Mouse (Mus musculus): ENCODE results near the gene Ube3c. TPM values are rescaled to one million over a fixed set of nuclear protein-coding genes. Genes with fewer than 3 reads are reported as not detected.
"Not testable (repeated sequence)": the region's sequence is repeated elsewhere in the genome, so short reads cannot be mapped to it uniquely, and the experiment has no call there.

The Ube3c gene
- total and polyA plus RNA-seq, 3 experiments = 3.8 to 49.5 (median 35.8) TPM

DNA sequence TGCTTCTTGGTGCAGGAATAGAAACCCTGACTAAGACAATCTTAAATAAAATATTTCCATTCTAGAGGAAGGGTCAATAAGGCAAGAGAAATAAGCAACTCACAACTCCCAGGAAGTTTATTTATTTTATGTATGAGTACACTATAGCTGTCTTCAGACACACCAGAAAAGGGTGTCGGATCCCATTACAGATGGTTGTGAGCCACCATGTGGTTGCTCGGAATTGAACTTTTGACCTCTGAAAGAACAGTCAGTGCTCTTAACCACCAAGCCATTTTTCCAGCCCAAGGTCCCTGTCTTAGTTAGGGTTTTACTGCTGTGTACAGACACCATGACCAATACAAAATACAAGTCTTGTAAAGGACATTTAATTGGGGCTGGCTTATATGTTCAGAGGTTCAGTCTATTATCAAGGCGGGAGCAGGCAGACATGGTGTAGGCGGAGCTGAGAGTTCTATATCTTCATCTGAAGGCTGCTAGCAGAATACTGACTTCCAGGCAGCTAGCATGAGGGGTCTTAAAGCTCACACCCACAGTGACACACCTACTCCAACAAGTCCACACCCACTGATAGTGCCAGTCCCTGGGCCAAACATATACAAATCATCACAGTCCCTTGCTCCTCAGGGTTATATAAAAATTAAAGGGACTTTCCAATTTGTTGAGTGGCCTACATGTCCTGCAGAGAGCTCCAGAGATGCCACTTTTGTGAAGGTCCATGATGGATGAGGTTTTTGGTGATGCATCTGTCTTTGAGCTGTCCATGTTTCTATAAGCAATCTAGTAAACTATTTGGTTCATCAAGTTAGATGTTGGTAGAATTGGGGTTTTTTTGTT lies 9.0 kb downstream of the Ube3c start:
- DNase-seq (ENCODE audit: low spot score) (no peak), ATAC-seq (ENCODE audit: extremely low read depth, insufficient number of reproducible peaks, low FRiP score, poor library complexity, severe bottlenecking) (no peak)
- no peak for TF ChIP-seq GATA1 (IDR thresholded peaks at IDR 0.05; ENCODE audit: borderline replicate concordance, low read length)
- no peak for TF ChIP-seq POLR2AphosphoS5 (IDR thresholded peaks at IDR 0.05; ENCODE audit: insufficient replicate concordance, low read depth, low read length)
- TF ChIP-seq CTCF (IDR thresholded peaks at IDR 0.05; ENCODE audit: low read depth, low read length) = no peak
- TF ChIP-seq GATA2 (IDR thresholded peaks at IDR 0.05; ENCODE audit: borderline replicate concordance, low read depth, low read length) = no peak
- Histone ChIP-seq H3K36me3 (replicated peaks) (peaks cover 37% of the 10 kb centered on the region), H3K9me3 (replicated peaks) (peaks cover 9% of the 10 kb centered on the region), H3K27me3 (ENCODE audit: insufficient read depth, low read length) (no peaks in the 10 kb centered on the region), H3K4me3 (ENCODE audit: low read depth, low read length) (no peak overlapping the region), H3K4me1 (ENCODE audit: insufficient read depth, low read depth, low read length) (peaks cover 14% of the 10 kb centered on the region; the same call in 1 of the 2 replicates)

DNA sequence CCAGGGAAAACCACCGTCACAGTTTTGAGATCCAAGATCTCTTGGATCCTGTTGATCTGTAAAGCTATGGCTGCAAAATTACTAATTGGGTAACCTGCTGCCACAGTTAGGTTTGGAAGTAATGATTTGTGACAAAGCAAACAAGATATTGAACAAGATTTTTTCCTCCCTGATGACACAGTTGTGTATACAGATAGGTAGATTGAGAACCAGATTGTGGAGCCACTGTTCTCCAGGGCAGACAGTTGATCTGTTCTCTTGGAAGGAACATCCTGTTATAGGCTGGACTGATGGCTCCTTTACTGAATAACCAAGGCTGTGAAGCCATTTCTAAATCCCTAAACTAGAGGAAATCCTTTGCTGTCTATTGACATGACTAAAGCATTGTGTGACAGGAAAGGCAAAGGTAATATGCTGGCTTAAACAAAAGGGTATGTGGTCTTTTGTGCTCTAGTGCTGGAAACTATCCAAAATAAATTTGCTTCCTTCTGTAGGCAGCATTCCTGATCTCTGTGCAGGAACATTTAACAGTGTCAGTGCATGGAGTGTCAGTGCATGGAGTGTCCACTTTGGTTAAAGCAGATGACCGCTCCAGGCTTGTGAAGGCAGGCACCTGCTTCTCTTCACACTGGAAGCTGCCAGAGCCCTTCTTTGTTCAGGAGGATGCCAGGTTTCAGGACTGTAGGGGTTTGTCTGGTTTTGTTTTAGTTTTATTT lies 15.0 kb downstream of the Ube3c start:
- DNase-seq (ENCODE audit: low spot score) (no peak), ATAC-seq (ENCODE audit: extremely low read depth, insufficient number of reproducible peaks, low FRiP score, poor library complexity, severe bottlenecking) (no peak)
- TF ChIP-seq POLR2AphosphoS5 (IDR thresholded peaks at IDR 0.05; ENCODE audit: insufficient replicate concordance, low read depth, low read length) (no peak), CTCF (IDR thresholded peaks at IDR 0.05; ENCODE audit: low read depth, low read length) (no peak), GATA2 (IDR thresholded peaks at IDR 0.05; ENCODE audit: borderline replicate concordance, low read depth, low read length) (no peak), TAL1 (conservative IDR thresholded peaks at IDR 0.05; ENCODE audit: low read depth, low read length) (no peak), GATA1 (IDR thresholded peaks at IDR 0.05; ENCODE audit: borderline replicate concordance, low read length) (no peak)
- H3K4me3 ChIP-seq (ENCODE audit: low read depth, low read length) = no peak overlapping the region
- peaks cover 14% of the 10 kb centered on the region; the same call in 1 of the 2 replicates for H3K4me1 ChIP-seq (ENCODE audit: insufficient read depth, low read depth, low read length)
- H3K9me3 ChIP-seq (replicated peaks) = no peaks in the 10 kb centered on the region
- no peaks in the 10 kb centered on the region for H3K27me3 ChIP-seq (ENCODE audit: insufficient read depth, low read length)
- peaks cover 30% of the 10 kb centered on the region for H3K36me3 ChIP-seq (replicated peaks)

GRCm38 (mm10) chr5:29592161-29592560 lies 23.1 kb downstream of the Ube3c start:
- not testable (repeated sequence) for H3K4me1 ChIP-seq (ENCODE audit: insufficient read depth, low read depth, low read length); H3K4me3 ChIP-seq (ENCODE audit: low read depth, low read length)
- peaks cover 60% of the 10 kb centered on the region for H3K36me3 ChIP-seq (replicated peaks)

DNA sequence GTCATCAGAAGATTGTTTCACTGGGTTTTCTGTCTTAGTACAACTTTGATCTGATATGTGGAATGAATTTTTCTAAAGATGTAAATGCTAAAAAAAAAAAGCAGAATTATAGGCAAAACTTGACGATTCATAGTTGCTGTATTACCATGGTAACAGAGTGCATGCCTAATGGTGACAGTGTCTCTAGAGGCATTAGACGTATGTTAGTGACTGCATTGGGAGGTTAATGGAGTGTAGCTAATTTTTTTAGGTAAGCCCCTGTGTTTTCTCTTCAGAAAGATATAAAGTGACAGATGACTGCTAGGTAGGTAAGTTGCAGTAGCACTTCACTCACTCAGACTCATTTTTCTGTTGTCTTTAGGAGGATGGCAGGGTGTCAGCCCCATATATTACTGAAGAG lies 37.5 kb downstream of the Ube3c start:
- Histone ChIP-seq H3K4me1 (ENCODE audit: insufficient read depth, low read depth, low read length) (no peaks in the 10 kb centered on the region), H3K36me3 (replicated peaks) (peaks cover 63% of the 10 kb centered on the region), H3K27me3 (ENCODE audit: insufficient read depth, low read length) (no peaks in the 10 kb centered on the region), H3K4me3 (ENCODE audit: low read depth, low read length) (no peak overlapping the region), H3K9me3 (replicated peaks) (no peaks in the 10 kb centered on the region)
- DNase-seq (ENCODE audit: low spot score) (no peak), ATAC-seq (ENCODE audit: extremely low read depth, insufficient number of reproducible peaks, low FRiP score, poor library complexity, severe bottlenecking) (no peak; the same call in 1 of the 2 replicates)
- TF ChIP-seq TAL1 (conservative IDR thresholded peaks at IDR 0.05; ENCODE audit: low read depth, low read length) = no peak
- no peak for TF ChIP-seq GATA2 (IDR thresholded peaks at IDR 0.05; ENCODE audit: borderline replicate concordance, low read depth, low read length)

More at GRCm38 (mm10) chr5:29592161-29592560, 23.1 kb downstream of the Ube3c start:
- DNase-seq (ENCODE audit: low spot score); H3K9me3 ChIP-seq (replicated peaks); H3K27me3 ChIP-seq (ENCODE audit: insufficient read depth, low read length); ATAC-seq (ENCODE audit: extremely low read depth, insufficient number of reproducible peaks, low FRiP score, poor library complexity, severe bottlenecking): not testable (repeated sequence)

- Histone ChIP-seq H3K4me1 (ENCODE audit: insufficient read depth, low read depth, low read length) (no peaks in the 10 kb centered on the region), H3K9me3 (replicated peaks) (no peaks in the 10 kb centered on the region), H3K36me3 (replicated peaks) (peaks cover 76% of the 10 kb centered on the region), H3K27me3 (ENCODE audit: insufficient read depth, low read length) (no peaks in the 10 kb centered on the region), H3K4me3 (ENCODE audit: low read depth, low read length) (no peak overlapping the region)
- no peak for TF ChIP-seq GATA2 (IDR thresholded peaks at IDR 0.05; ENCODE audit: borderline replicate concordance, low read depth, low read length)
- no peak for TF ChIP-seq GATA1 (IDR thresholded peaks at IDR 0.05; ENCODE audit: borderline replicate concordance, low read length)
- no peak for TF ChIP-seq CTCF (IDR thresholded peaks at IDR 0.05; ENCODE audit: low read depth, low read length)
- no peak for TF ChIP-seq TAL1 (conservative IDR thresholded peaks at IDR 0.05; ENCODE audit: low read depth, low read length)
- TF ChIP-seq POLR2AphosphoS5 (IDR thresholded peaks at IDR 0.05; ENCODE audit: insufficient replicate concordance, low read depth, low read length) = no peak
- no peak for ATAC-seq (ENCODE audit: extremely low read depth, insufficient number of reproducible peaks, low FRiP score, poor library complexity, severe bottlenecking)
- no peak for DNase-seq (ENCODE audit: low spot score)
Observed at GRCm38 (mm10) chr5:29625610-29626009, 56.6 kb downstream of the Ube3c start.

GRCm38 (mm10) chr5:29629941-29630340 lies 60.9 kb downstream of the Ube3c start:
- peaks cover 79% of the 10 kb centered on the region for H3K36me3 ChIP-seq (replicated peaks)
- H3K4me3 ChIP-seq (ENCODE audit: low read depth, low read length) = no peak overlapping the region
- H3K9me3 ChIP-seq (replicated peaks) = no peaks in the 10 kb centered on the region
- no peaks in the 10 kb centered on the region for H3K27me3 ChIP-seq (ENCODE audit: insufficient read depth, low read length)
- H3K4me1 ChIP-seq (ENCODE audit: insufficient read depth, low read depth, low read length) = no peaks in the 10 kb centered on the region
- DNase-seq (ENCODE audit: low spot score) = no peak
- ATAC-seq (ENCODE audit: extremely low read depth, insufficient number of reproducible peaks, low FRiP score, poor library complexity, severe bottlenecking) = no peak
- TF ChIP-seq GATA2 (IDR thresholded peaks at IDR 0.05; ENCODE audit: borderline replicate concordance, low read depth, low read length) (no peak), POLR2AphosphoS5 (IDR thresholded peaks at IDR 0.05; ENCODE audit: insufficient replicate concordance, low read depth, low read length) (no peak), CTCF (IDR thresholded peaks at IDR 0.05; ENCODE audit: low read depth, low read length) (no peak), GATA1 (IDR thresholded peaks at IDR 0.05; ENCODE audit: borderline replicate concordance, low read length) (no peak), TAL1 (conservative IDR thresholded peaks at IDR 0.05; ENCODE audit: low read depth, low read length) (no peak)
